Mouse (Mus musculus) fat pad, adult 2 months (tissue): ENCODE measurements around the gene Bpifb4.

Source experiments
- DNase-seq: peaks from one replicate; pipeline ENCODE4 v3.0.0-alpha.2; 2011; ENCODE audit warnings: low read depth, low spot score; ENCODE audit errors: extremely low read depth

Bpifb4 gene

DNA sequence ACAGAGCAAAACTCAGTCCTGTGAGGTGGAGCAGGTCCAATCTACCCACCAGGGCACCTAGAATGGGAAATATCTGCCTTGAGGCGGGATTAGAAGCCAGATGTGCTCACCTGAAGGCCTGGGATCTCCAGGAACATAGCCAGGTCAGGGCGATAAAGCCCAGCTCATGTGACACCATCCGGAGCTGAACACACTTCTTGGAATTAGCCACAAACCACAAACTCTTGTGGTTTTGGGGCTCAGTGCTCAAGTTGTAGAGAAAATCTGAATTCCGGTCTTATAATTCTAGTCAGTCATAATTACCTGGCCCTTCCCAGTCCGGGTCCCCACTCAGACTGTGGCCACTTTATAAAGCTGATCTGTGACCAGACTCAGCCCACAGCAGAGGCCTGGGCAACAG lies at the start of gene Bpifb4:
TSS of gene Bpifb4 (plus strand) at position 370 of the 400 bp plus-strand sequence.
- no peak for DNase-seq

DNA sequence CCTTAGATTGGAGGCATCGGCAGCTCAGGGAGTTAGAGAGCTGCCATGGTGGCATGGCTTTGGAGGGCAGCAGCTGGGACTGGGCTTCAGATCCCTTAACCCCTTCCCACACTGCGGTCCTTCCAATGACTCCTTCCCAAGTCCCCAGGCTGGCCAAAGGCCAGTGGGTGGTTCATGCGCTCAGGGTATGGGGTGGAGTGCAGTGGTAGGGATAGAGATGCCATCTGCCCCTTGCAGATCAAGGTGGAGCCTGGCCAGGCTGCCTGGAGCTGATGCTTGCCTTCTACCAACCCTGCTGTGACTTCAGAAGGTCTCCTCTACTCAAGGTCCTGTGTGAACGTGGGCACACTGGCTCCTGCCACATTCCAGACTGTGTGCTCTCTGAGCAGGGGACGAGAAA lies 38.9 kb upstream of the Bpifb4 start:
- no peak for DNase-seq

DNA sequence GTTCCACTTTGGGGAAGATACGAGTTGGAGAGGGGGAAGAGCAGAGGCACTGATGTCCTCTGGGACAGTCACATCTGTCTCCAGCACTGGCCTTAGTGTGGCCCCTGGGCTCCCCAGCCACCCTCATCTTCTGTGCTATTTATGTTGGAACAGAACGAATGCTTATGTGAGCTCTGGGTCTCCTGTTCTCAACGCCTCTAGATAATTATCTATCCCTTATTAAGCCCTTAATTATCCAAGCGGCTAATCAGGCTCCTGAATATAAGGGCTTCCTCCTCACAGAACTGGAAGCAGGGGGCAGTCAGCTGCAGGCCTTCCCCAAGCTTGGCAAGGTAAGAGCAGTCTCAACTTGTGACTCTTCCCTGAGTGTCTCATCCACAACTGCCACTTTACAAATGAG lies 37.9 kb upstream of the Bpifb4 start, which contains the start of gene Bpifb6:
TSS of gene Bpifb6 (plus strand) at position 301 of the 400 bp plus-strand sequence.
- DNase-seq: no peak

DNA sequence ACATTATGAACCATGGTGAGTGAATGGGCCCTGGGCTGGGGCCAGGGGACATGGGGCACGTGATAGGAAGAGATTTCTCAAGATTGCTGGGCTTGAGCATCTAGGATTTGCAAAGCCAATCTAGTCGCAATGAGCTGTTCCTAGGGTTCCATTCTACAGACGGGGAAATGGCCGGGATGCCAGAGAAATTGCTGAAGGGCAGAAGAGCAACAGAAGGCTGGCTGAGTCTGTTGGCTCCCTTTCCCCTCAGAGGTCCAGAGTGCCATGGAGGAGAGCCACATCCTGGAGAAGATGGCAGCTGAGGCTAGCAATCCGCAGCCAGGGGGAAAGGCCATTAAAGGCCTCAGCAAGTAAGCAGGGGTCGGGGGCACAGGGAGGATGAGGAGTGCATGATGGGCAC lies 35.3 kb upstream of the Bpifb4 start:
- DNase-seq: no peak

DNA sequence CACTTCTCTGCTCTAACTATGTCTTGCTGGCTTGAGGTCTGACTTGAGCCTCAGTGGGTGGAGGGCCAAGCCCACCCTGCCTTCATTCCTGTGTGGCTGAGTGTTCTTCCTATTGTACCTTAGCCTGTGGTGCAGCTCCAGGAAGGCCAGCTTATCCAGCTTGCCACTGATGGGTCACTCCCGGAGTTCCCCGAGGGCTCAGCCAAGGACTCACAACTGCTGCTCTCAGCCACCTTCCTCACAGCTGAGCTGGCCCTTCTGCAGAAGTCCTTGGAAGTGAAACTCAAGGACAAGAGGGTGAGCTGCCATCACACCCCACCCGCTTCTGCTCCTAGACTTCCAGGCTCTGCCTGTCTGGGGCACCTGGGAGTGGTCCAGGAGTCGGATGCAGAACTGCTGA lies 31.4 kb upstream of the Bpifb4 start:
- DNase-seq: no peak

DNA sequence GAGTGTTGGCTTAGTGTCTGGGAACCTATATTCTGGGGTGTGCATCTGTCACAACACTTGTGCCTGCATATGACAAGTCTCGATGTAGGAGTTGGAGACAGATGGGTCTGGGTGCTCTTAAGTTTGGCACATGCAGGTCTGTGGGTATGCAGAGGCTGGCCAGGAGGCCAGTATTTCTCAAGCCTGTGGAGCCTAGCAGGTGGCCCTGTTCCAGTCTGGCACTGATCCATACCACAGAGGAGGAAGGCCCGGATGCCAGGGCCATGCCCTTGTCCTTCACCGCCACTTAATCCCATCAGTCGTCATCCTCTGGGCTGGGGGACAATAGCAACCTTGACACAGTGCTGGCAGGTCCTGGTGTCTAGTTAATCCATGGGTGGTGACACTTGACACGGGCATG lies 23.9 kb upstream of the Bpifb4 start:
- no peak for DNase-seq

DNA sequence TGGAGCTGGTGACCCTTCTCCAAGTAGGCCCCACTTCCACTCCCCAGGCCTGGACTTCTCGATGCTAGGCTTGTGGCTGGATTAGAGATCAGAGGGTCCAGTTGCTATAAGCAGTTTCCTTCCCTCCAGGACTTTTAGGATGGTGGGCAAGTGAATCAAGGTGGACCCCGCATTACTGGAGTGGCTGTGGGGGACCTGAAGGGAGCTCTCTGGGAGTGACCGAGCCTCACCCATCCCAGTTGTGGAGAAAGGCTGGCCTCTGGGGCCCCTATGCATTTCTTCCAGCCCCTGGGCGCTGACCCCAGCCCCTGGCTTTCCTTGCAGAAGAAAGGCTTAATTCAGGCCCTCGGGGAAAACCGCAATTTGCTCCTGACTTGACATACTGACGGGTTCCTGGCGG lies 20.1 kb upstream of the Bpifb4 start, which contains the start of gene Bpifb3:
TSS of gene Bpifb3 (plus strand) at position 301 of the 400 bp plus-strand sequence.
- DNase-seq: no peak

DNA sequence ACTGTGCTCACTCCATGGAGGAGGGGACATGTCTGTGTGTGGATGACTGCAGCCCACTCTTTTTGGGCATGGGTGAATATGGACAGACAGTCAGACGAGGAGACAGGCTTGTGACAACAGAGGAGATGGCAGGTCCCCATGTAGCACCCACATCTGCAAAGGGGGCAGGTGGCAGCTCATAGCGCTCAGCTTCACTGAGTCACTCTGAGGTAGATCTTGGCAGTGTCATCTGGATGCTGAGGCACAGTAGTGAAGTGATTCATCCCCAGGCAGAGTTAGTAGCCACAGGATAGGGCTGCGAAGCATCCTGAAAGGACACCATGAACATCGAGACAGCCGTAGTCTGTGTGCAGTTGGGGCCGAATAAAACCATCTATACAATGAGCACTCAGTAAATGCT lies 16.8 kb upstream of the Bpifb4 start:
- DNase-seq: no peak

DNA sequence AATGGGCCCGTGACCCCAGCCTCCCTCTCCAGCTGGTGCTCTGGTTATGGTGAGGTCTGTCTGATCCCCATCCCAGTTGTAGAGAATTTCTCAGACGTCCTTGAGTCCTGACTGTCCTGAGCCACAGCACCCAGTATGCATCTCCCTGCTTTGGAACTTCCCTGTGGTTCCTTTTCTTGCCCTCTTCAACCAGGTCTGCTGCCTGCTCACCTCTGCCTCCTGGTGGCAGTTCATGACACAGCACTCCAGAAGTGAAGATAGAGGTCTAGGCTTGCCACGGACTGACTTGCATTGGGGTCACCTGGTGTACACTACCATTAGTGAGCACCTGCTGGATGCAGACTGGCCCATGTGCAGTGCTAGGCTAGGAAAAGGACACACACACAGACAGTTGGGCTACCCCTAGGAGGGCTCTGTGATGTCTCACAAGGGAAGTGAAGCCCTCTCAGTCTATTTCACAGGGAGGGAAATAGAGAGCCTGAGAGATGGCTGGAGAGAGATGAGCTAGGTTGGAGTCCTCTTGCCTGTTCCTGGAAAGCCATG lies 8.1 kb upstream of the Bpifb4 start:
- no peak for DNase-seq

DNA sequence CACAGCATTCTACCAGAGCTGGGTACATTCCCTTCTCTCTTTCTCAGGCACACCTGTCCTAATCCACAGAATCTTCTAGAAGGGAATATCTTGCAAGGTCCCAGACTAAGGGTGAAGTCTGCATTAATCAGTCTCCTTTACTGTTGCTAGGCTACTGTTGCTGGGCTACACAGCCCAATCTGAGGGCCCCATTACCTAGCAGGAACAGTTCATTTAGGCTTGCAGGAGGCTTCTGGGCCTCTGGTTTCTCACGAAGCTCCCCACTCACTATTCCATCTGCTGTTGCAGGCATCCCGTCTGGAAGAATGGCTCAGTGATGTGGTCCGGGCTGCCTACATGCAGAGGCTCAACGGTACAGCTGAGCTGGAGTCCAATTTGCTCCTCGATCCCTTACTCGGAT lies 6.9 kb upstream of the Bpifb4 start:
- DNase-seq: no peak

DNA sequence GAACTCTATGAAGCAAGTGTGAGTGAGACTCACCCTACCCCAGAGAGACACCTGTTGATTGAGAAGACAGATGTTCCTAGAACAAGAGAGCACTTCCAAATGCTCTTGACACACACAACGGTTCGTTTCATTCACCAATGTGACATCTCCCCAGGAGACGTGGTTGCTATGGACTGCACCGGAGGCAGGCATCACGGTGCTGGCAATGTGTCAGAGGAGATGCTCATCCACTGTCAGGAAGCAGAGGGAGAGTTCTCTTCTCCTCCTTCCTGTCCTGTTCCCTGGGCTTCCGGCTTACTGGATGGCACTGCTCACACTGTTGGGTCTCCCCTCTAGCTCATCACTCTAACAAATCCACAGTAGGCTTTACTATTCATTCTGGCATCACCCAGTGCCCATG lies 4.7 kb upstream of the Bpifb4 start:
- no peak for DNase-seq

DNA sequence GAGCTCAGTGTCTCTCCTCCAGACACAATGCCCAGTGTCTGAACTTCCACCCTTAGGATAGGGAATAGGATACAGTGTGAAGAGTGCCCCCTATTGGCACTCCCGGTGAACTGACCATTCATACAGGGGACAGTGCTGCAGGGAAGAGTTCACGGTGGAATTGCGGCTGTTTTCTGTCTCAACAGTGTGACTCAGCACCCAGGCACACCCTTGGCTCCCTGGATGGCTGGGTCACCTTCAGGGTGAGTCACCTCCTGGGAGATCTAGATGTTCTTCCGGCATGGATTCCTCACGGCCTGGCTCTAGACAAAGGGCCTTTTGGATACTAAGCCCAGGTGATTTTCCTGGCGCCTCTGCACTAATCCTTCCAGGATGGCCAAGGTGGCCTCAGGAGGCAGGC lies 2.7 kb upstream of the Bpifb4 start:
- no peak for DNase-seq

DNA sequence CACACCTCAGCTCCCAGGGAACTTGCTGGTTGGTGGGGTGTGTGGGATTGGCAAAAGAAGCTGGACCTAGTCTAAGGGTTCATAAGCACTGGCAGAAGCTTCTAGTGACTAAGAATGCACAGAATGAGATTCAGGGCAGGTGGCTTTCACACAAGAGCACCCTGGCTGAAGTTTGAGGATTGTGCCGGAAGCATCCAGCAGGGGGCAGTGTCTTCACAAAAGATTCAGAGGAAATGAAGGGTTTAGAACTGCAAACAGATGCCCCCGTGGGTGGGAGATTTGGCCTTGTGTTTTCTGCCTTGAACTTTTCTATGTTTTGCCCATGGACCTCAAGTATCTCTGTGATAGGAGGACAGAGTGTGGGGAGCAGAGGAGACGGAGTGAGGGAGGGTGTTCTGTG lies 5.5 kb downstream of the Bpifb4 start:
- no peak for DNase-seq

DNA sequence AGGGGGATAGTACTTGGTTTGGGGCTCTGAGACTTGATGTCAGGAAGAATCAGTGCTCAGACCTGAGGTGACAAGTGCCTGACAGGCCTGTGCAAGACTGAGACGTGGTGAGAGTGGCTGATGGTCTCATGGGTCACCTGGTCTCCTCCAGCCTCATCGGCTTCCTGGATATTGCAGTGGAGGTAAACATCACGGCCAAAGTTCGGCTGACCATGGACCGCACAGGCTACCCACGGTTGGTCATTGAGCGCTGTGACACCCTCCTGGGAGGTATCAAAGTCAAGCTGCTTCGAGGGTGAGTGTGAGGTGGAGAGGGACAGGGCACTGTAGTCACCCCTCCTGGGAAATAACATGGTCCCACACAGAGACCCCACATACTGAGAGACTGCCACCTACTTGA lies 6.6 kb downstream of the Bpifb4 start:
- no peak for DNase-seq

DNA sequence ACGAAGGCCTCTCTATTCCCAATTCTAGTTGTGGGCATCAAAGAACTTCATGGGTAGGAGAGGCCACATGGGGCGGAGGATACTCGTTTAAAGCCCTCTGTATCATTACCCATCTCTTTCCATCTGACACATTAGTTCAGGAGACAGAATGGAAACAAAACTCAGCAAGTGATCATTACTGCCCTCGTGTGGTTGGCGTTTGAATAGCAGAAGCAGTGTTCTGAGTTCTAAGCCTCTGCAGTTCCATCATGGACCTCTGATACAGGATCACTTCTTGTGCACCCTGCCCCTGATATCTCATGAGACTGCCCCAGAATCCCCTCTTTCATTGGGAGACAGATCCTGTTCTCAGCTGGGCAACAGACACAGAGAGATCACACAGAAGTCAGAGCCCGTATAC lies 14.9 kb downstream of the Bpifb4 start:
- no peak for DNase-seq

DNA sequence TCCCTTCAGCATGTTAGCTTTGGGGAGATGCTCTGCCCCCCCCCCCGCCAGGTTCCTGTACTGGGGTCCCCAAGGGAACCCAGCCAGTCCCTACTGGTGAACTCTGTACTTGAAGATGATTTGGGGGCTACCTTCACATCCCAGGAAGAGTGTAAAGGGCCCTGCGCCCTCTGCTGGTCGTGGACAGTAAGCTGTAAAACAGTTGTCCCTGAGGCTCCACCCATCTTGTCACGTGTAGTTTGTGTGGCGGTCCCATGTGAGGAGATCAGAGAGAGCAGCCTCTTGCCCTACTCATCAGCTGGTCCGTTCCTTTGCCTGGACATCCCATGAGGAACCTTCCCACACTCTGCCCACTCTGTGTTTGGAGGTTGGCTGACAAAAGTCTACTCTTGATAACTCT lies 15.8 kb downstream of the Bpifb4 start:
- no peak for DNase-seq

DNA sequence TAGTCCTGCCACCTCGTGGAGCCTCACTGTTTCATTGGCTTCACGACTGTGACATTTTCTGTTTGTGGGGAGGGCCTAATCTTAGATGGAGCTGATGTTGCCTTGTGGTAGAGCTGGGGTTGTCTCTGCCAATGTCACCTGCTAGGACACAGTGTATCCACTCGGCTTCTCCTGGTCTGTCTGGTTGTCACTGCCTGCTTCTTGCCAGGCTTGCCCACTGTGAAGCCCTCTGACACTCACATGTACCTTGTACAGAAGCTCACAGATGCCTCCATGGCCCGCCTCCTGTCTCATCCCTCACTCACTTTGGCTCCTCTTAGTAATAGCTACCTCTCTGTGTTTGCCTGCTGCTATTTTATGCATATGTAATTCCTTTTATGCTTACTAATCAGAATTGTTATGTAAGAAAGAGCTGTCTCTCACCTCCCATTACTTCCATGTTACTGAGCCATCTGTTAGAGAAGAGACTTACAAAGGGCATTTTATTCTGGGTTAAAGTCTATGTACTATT lies 24.9 kb downstream of the Bpifb4 start:
- DNase-seq: no peak

DNA sequence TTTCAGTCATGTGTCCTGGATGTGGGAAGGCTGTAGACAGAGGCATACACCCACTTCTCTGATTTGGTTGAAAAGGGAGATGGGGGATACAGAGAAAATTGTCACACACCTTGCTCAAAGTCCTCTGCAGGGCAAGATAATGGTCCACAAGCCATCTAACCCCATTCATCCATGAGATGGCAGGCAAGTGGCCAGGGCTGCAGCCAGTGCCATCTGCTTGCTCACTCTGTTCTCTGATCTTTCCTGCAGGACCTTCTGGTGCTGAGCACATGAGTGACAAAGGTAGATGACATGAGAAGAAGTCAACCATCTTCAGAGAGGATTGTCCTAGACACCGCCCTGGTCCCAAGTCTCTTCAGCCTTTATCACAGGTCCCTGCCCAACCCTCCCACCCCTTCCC lies 25.3 kb downstream of the Bpifb4 start:
- no peak for DNase-seq

DNA sequence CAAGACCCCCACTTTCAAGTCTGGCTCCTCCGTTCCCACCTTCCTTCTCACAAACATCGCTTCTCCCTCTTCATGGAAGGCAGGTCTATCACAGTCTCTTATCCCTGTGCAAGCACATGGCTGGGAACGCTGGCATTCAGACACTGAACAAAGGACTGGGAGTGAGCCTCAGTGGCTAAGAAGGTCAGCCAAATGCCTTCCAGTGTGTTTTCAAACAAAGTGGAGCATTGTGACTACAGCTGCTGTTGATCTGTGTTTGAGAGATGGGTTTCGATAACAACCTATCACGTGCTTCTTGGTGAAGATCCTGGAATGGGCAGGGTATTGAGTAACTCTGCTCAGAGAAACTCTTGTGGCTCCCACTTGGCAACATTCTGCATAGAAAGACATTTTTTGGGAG lies 32.2 kb downstream of the Bpifb4 start:
- DNase-seq: peak; percentile 16

DNA sequence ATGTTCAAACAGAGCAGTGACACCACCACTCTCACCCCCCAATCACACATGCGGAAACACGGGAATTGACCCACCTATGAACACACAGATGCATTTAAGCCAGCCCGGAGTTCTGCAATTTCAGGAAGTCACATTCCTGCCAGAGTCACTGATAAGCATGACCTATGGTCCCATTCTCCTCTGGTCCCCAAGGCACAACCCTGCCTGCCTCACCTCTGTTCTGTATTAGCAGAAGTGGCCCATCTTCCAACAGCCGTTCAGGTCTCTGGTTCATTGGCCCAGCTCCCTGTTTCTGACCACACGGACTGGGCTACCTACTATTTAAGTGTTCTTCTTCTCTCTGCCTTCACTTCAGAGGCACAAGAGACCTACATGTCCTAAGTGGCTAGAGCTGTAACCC lies 36.6 kb downstream of the Bpifb4 start, which contains the start of gene Bpifa6:
TSS of gene Bpifa6 (plus strand) at position 364 of the 400 bp plus-strand sequence.
- no peak for DNase-seq

DNA sequence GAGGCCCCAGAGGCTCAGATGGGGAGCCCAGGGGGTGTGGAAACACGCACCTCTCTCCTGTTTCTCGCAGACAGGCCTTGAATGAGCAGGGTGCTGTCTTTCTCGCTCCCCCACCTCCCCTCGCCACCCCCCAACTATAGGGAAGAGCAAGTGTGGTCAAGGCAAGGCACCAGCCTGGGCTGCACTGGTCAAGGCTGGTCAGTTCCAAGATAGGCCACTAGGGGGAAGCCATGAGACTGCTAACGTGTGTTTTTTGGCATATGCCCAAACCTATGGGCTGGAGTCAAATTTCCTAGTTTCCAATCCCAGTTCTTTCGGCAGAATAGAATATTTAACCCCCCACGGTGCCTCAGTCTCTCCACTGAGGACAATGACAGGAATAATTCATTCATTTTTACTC lies 57.8 kb downstream of the Bpifb4 start:
- DNase-seq: no peak

DNA sequence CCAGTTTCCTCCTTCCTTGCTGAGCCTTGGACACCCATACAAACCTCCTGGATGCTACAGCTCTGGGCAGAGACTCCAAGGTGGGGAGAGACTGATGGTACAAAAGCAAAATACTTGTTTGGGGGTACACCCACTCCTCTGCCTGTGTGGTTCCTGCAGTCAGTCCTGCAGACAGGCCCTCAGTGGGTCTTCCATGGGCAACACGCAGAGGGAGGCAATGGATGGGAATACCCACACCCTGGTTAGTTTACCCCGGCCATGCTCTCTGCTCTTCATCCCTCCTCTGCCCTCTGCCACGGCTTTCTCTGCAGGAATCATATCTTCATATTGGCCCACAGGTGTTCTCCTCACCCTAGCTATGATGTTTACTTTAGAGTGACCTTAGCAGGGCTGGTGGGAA lies 62.5 kb downstream of the Bpifb4 start:
- no peak for DNase-seq

DNA sequence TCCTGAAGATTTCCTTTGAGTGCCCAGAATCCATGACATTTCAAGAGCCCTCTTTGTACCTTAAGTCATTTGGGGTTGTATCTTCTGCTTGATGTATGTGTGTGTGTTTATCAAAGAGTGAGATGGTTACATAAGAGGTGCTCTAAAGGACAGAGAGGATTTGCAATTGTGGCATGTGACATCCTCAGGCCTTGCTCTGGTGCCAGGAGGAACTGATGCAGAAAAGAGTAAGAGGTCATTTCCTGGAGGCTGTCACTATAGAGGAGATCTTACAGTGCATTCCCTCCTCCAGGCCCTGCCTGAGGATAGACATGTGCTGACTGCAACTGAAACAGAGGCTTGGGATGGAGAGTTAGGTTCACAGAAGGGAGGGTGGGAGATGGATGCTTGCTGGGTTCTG lies 63.0 kb downstream of the Bpifb4 start:
- no peak for DNase-seq
